Mouse (Mus musculus): ENCODE data around the gene Ggt6. TPM values are rescaled to one million over a fixed set of nuclear protein-coding genes. Genes with fewer than 3 reads are reported as not detected.

The Ggt6 gene
- polyA plus RNA-seq (2015; fragmentation: Nextera tagmentation; extraction: Ambion mirVana), result not detected in 2 replicates

- H3K9ac ChIP-seq (replicated peaks), result no peak within 1 kb of the TSS
- no peak within 1 kb of the TSS for H3K4me3 ChIP-seq (replicated peaks)
- no peaks in the 10 kb centered on the region for H3K9me3 ChIP-seq
- H3K27me3 ChIP-seq, result no peaks in the 10 kb centered on the region
- WGBS, result 72% methylated on average over 11 of the region's 11 CpGs
- H3K4me1 ChIP-seq (replicated peaks), result no peaks in the 10 kb centered on the region
- no peak within 1 kb of the TSS for H3K27ac ChIP-seq
- H3K36me3 ChIP-seq, result no peaks in the 10 kb centered on the region
- 0 out of 2 replicates have a peak, but pooled peaks have one; percentile 27 for ATAC-seq
- H3K4me2 ChIP-seq (replicated peaks), result no peak within 1 kb of the TSS
Measured at GRCm38 (mm10) chr11:72434963-72435693, at the start of gene Ggt6. Gene Ggt6, plus strand, starts transcription at chr11:72435526.

- Histone ChIP-seq H3K4me1 (replicated peaks) (no peaks in the 10 kb centered on the region), H3K36me3 (no peaks in the 10 kb centered on the region), H3K9me3 (no peaks in the 10 kb centered on the region), H3K27ac (no peak overlapping the region), H3K27me3 (no peaks in the 10 kb centered on the region), H3K4me3 (replicated peaks) (no peak overlapping the region), H3K4me2 (replicated peaks) (no peak overlapping the region), H3K9ac (replicated peaks) (no peak overlapping the region)
- ATAC-seq, result no peak
- WGBS, result 97% methylated on average over 6 of the region's 6 CpGs
Measured at GRCm38 (mm10) chr11:72388113-72388529, 47.2 kb upstream of the Ggt6 start.

GRCm38 (mm10) chr11:72389407-72390142 lies 45.8 kb upstream of the Ggt6 start:
- Histone ChIP-seq H3K9ac (replicated peaks) (no peak overlapping the region), H3K27me3 (no peaks in the 10 kb centered on the region), H3K27ac (no peak overlapping the region), H3K4me1 (replicated peaks) (0 out of 2 replicates have a peak, but pooled peaks cover 3% of the 10 kb centered on the region), H3K4me3 (replicated peaks) (no peak overlapping the region), H3K4me2 (replicated peaks) (no peak overlapping the region), H3K9me3 (no peaks in the 10 kb centered on the region), H3K36me3 (no peaks in the 10 kb centered on the region)
- 84% methylated on average over 7 of the region's 7 CpGs for WGBS
- ATAC-seq, result no peak

GRCm38 (mm10) chr11:72391181-72391580 lies 44.1 kb upstream of the Ggt6 start:
- ATAC-seq, result no peak
- 92% methylated on average over 13 of the region's 13 CpGs for WGBS

DNA sequence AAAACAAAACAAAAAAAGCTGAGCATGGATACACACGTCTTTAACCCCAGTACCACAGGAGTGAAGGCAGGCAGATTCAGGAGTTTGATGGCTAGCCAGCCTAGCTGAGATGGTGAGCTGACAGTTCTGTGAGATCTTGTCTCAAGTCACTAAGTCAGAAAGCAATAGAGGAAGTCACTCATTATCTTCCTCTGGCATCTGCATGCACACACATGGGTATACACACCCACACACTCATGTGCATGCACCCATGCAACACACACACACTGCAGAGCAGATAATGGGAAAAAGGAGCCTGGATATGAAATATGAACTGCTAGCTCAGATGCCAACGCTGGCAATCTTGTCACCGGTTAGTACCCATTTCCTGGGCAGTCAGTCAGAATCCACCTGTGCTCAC lies 42.1 kb upstream of the Ggt6 start:
- ATAC-seq, result no peak
- Histone ChIP-seq H3K9me3 (no peaks in the 10 kb centered on the region), H3K9ac (replicated peaks) (no peak overlapping the region), H3K4me1 (replicated peaks) (0 out of 2 replicates have a peak, but pooled peaks cover 3% of the 10 kb centered on the region), H3K4me3 (replicated peaks) (no peak overlapping the region), H3K27me3 (no peaks in the 10 kb centered on the region), H3K36me3 (no peaks in the 10 kb centered on the region), H3K27ac (no peak overlapping the region), H3K4me2 (replicated peaks) (no peak overlapping the region)
- WGBS, result 93% methylated on average over 3 of the region's 3 CpGs

More at GRCm38 (mm10) chr11:72391181-72391580, 44.1 kb upstream of the Ggt6 start:
- Histone ChIP-seq H3K27me3 (no peaks in the 10 kb centered on the region), H3K27ac (no peak overlapping the region), H3K4me2 (replicated peaks) (no peak overlapping the region), H3K4me1 (replicated peaks) (0 out of 2 replicates have a peak, but pooled peaks cover 3% of the 10 kb centered on the region), H3K9me3 (no peaks in the 10 kb centered on the region), H3K36me3 (no peaks in the 10 kb centered on the region), H3K4me3 (replicated peaks) (no peak overlapping the region), H3K9ac (replicated peaks) (no peak overlapping the region)

- ATAC-seq, result no peak
- Histone ChIP-seq H3K27ac (no peak overlapping the region), H3K4me2 (replicated peaks) (no peak overlapping the region), H3K9ac (replicated peaks) (no peak overlapping the region), H3K36me3 (no peaks in the 10 kb centered on the region), H3K9me3 (no peaks in the 10 kb centered on the region), H3K4me3 (replicated peaks) (no peak overlapping the region), H3K27me3 (no peaks in the 10 kb centered on the region), H3K4me1 (replicated peaks) (0 out of 2 replicates have a peak, but pooled peaks cover 3% of the 10 kb centered on the region)
- 62% methylated on average over 5 of the region's 5 CpGs for WGBS
Measured at GRCm38 (mm10) chr11:72393669-72394068, 41.7 kb upstream of the Ggt6 start.

GRCm38 (mm10) chr11:72394694-72395093 lies 40.6 kb upstream of the Ggt6 start:
- H3K4me2 ChIP-seq (replicated peaks), result no peak overlapping the region
- no peaks in the 10 kb centered on the region for H3K36me3 ChIP-seq
- no peaks in the 10 kb centered on the region for H3K9me3 ChIP-seq
- ATAC-seq, result no peak
- H3K4me3 ChIP-seq (replicated peaks), result no peak overlapping the region
- H3K27me3 ChIP-seq, result no peaks in the 10 kb centered on the region
- H3K27ac ChIP-seq, result no peak overlapping the region
- H3K9ac ChIP-seq (replicated peaks), result no peak overlapping the region
- 0 out of 2 replicates have a peak, but pooled peaks cover 3% of the 10 kb centered on the region for H3K4me1 ChIP-seq (replicated peaks)
- WGBS, result 75% methylated on average over 2 of the region's 2 CpGs

DNA sequence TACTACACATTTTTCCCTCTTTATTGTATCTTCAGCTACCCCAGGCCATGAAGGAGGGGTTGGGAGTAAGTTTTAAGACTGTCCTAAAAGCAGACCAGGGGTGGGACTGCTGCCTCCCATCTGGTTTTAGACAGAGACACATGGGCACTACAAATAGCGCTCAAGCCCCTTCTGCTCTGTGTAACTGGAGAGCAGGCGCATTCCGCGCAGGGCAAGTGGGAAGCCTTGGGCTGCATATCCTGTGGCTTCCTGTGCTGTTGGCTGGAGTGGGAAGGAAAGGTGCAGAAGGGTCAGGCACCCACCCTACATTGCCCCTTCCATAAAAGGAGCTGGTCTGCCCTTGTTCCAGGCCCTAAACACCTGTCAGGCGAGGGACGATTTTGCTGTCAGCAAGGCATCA lies 39.7 kb upstream of the Ggt6 start:
- H3K9ac ChIP-seq (replicated peaks), result no peak overlapping the region
- 91% methylated on average over 6 of the region's 6 CpGs for WGBS
- 0 out of 2 replicates have a peak, but pooled peaks cover 3% of the 10 kb centered on the region for H3K4me1 ChIP-seq (replicated peaks)
- no peak overlapping the region for H3K4me2 ChIP-seq (replicated peaks)
- no peaks in the 10 kb centered on the region for H3K27me3 ChIP-seq
- H3K27ac ChIP-seq, result no peak overlapping the region
- ATAC-seq, result no peak
- no peaks in the 10 kb centered on the region for H3K9me3 ChIP-seq
- no peak overlapping the region for H3K4me3 ChIP-seq (replicated peaks)
- H3K36me3 ChIP-seq, result no peaks in the 10 kb centered on the region

DNA sequence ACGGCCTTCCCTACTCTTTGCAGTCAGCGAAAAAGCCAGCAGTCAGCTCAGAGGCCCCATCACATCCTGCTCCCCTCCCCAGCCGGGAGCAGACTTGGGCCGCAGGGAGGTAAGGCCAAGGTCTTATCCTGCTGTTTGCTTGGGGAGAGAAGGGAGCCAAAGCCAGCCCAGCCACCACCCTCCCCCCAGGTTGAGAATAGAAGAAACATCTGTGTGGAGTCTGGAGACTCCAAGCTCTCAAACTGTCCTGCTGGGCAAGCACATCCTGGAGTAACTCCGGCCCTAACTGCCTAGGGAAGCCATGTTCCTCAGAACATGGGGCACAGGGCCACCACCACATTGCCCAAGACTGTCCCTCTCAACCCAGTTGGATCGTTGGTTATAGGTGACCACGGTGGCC lies 38.7 kb upstream of the Ggt6 start:
- no peaks in the 10 kb centered on the region for H3K36me3 ChIP-seq
- H3K9me3 ChIP-seq, result no peaks in the 10 kb centered on the region
- H3K27me3 ChIP-seq, result no peaks in the 10 kb centered on the region
- H3K4me3 ChIP-seq (replicated peaks), result no peak overlapping the region
- H3K4me1 ChIP-seq (replicated peaks), result 0 out of 2 replicates have a peak, but pooled peaks cover 3% of the 10 kb centered on the region
- 92% methylated on average over 7 of the region's 7 CpGs for WGBS
- no peak overlapping the region for H3K27ac ChIP-seq
- no peak for ATAC-seq
- no peak overlapping the region for H3K4me2 ChIP-seq (replicated peaks)
- H3K9ac ChIP-seq (replicated peaks), result no peak overlapping the region

- Histone ChIP-seq H3K4me2 (replicated peaks) (no peak overlapping the region), H3K27ac (no peak overlapping the region), H3K27me3 (no peaks in the 10 kb centered on the region), H3K4me3 (replicated peaks) (no peak overlapping the region), H3K4me1 (replicated peaks) (0 out of 2 replicates have a peak, but pooled peaks cover 3% of the 10 kb centered on the region), H3K36me3 (no peaks in the 10 kb centered on the region), H3K9ac (replicated peaks) (no peak overlapping the region), H3K9me3 (no peaks in the 10 kb centered on the region)
- ATAC-seq, result no peak
- 86% methylated on average over 10 of the region's 10 CpGs for WGBS
Measured at GRCm38 (mm10) chr11:72397072-72397471, 38.3 kb upstream of the Ggt6 start.

- no peak overlapping the region for H3K27ac ChIP-seq
- 87% methylated on average over 8 of the region's 8 CpGs for WGBS
- no peak for ATAC-seq
- H3K36me3 ChIP-seq, result no peaks in the 10 kb centered on the region
- no peak overlapping the region for H3K9ac ChIP-seq (replicated peaks)
- H3K4me1 ChIP-seq (replicated peaks), result 0 out of 2 replicates have a peak, but pooled peaks cover 3% of the 10 kb centered on the region
- H3K4me3 ChIP-seq (replicated peaks), result no peak overlapping the region
- H3K4me2 ChIP-seq (replicated peaks), result no peak overlapping the region
- no peaks in the 10 kb centered on the region for H3K9me3 ChIP-seq
- H3K27me3 ChIP-seq, result no peaks in the 10 kb centered on the region
Measured at GRCm38 (mm10) chr11:72397811-72398525, 37.4 kb upstream of the Ggt6 start.

GRCm38 (mm10) chr11:72401068-72401467 lies 34.3 kb upstream of the Ggt6 start:
- Histone ChIP-seq H3K9me3 (no peaks in the 10 kb centered on the region), H3K9ac (replicated peaks) (no peak overlapping the region), H3K27me3 (no peaks in the 10 kb centered on the region), H3K4me3 (replicated peaks) (no peak overlapping the region), H3K36me3 (no peaks in the 10 kb centered on the region), H3K27ac (no peak overlapping the region), H3K4me1 (replicated peaks) (no peaks in the 10 kb centered on the region), H3K4me2 (replicated peaks) (no peak overlapping the region)
- no peak for ATAC-seq
- WGBS, result 87% methylated on average over 12 of the region's 12 CpGs
